Mouse (Mus musculus) 3T3-L1 (cell line): ENCODE results near the gene Sox15.

Source experiments
- DNase-seq: peaks from one replicate; pipeline ENCODE4 v3.0.0-alpha.2; 2015; ENCODE audit warnings: low read depth, low spot score

Gene Sox15

GRCm38 (mm10) chr11:69679144-69679543 is 24.0 kb downstream of the Sox15 start:
- DNase-seq: no peak

- DNase-seq: no peak
Measured at GRCm38 (mm10) chr11:69680136-69680855, 25.2 kb downstream of the Sox15 start.

GRCm38 (mm10) chr11:69681314-69682208 is 26.4 kb downstream of the Sox15 start, which contains the start of gene Senp3:
Gene Senp3 (minus strand): TSS chr11:69682084.
- DNase-seq: peak; percentile 92

- DNase-seq: no peak
Measured at GRCm38 (mm10) chr11:69682209-69682839, 27.2 kb downstream of the Sox15 start.

GRCm38 (mm10) chr11:69682840-69683533 is 27.9 kb downstream of the Sox15 start:
- peak; percentile 93 for DNase-seq

- no peak for DNase-seq
Measured at GRCm38 (mm10) chr11:69683576-69683975, 28.5 kb downstream of the Sox15 start.

GRCm38 (mm10) chr11:69684128-69684745 is 29.1 kb downstream of the Sox15 start:
- no peak for DNase-seq

GRCm38 (mm10) chr11:69684936-69685335 is 29.8 kb downstream of the Sox15 start:
- no peak for DNase-seq

GRCm38 (mm10) chr11:69685526-69686148 is 30.5 kb downstream of the Sox15 start, which contains the start of gene Tnfsf13:
Gene Tnfsf13 (minus strand): TSS chr11:69685784.
- peak; percentile 80 for DNase-seq

GRCm38 (mm10) chr11:69686377-69686776 is 31.3 kb downstream of the Sox15 start:
- peak; percentile 59 for DNase-seq

GRCm38 (mm10) chr11:69687061-69687460 is 31.9 kb downstream of the Sox15 start:
- DNase-seq: no peak

- DNase-seq: no peak
Measured at GRCm38 (mm10) chr11:69689891-69690290, 34.8 kb downstream of the Sox15 start.

GRCm38 (mm10) chr11:69692196-69692811 is 37.2 kb downstream of the Sox15 start:
- no peak for DNase-seq

- DNase-seq: no peak
Measured at GRCm38 (mm10) chr11:69692863-69693262, 37.7 kb downstream of the Sox15 start.

- no peak for DNase-seq
Measured at GRCm38 (mm10) chr11:69693421-69693965, 38.4 kb downstream of the Sox15 start.

- no peak for DNase-seq
Measured at GRCm38 (mm10) chr11:69695046-69695360, 39.9 kb downstream of the Sox15 start.

GRCm38 (mm10) chr11:69695361-69696181 is 40.5 kb downstream of the Sox15 start, which contains the start of the genes Tnfsf12 and Tnfsfm13:
Gene Tnfsf12 (minus strand): TSS chr11:69695849.
Gene Tnfsfm13 (minus strand): TSS chr11:69696098.
- DNase-seq: peak; percentile 68

GRCm38 (mm10) chr11:69697396-69697795 is 42.3 kb downstream of the Sox15 start:
- DNase-seq: no peak

- no peak for DNase-seq
Measured at GRCm38 (mm10) chr11:69698574-69698973, 43.5 kb downstream of the Sox15 start.
